32 mouse cellular contexts compared by ENCODE assay signal in genomic region chr19:25598626-25599025, GRCm38 (mm10). TPM values are rescaled to one million over a fixed set of nuclear protein-coding genes. Genes with fewer than 3 reads are reported as not detected.
DNase-seq lines count a peak whose midpoint lies in the region; ATAC-seq and TF ChIP-seq lines count a peak whose summit lies in the region.
"Had no signal": no experiment of that assay in that cellular context is flagged by ENCODE, and none has a peak within 500 bp of the region (broad histone marks: within the 10 kb centered on the region; RNA-seq: fewer than 3 reads in every experiment).

No protein-coding gene starts in this region.

- H3K27me3 ChIP-seq in midbrain, embryonic 11.5 days (ENCODE audit: control insufficient read depth, insufficient read depth, low read length) = peaks cover 50% of the 10 kb centered on the region
- H3K27me3 ChIP-seq in midbrain, postnatal 0 days (ENCODE audit: insufficient read depth, low read length) = peaks cover 55% of the 10 kb centered on the region
- H3K27me3 ChIP-seq in forebrain, embryonic 11.5 days (ENCODE audit: control insufficient read depth, insufficient read depth, low read length) = peaks cover 28% of the 10 kb centered on the region
- H3K27me3 ChIP-seq in forebrain, embryonic 15.5 days = peaks cover 48% of the 10 kb centered on the region

- no peak overlapping the region for H3K27ac ChIP-seq in midbrain, embryonic 11.5 days (ENCODE audit: low read depth, low read length)
- H3K27ac ChIP-seq in midbrain, postnatal 0 days (ENCODE audit: low read depth, low read length) = no peak overlapping the region
- H3K27ac ChIP-seq in forebrain, embryonic 11.5 days (ENCODE audit: low read depth, low read length) = peak overlapping the region; percentile 62
- no peak overlapping the region for H3K27ac ChIP-seq in forebrain, embryonic 15.5 days (replicated peaks)
- H3K27ac ChIP-seq: heart, embryonic 15.5 days; hindbrain, embryonic 12.5 days; hindbrain, postnatal 0 days; intestine, embryonic 15.5 days; limb, embryonic 10.5 days; limb, embryonic 15.5 days; liver, embryonic 13.5 days; macrophage; midbrain, embryonic 13.5 days; neural tube, embryonic 12.5 days had no signal

- H3K9me3 ChIP-seq in midbrain, embryonic 11.5 days (ENCODE audit: control insufficient read depth, low read length) = no peaks in the 10 kb centered on the region
- H3K9me3 ChIP-seq in midbrain, postnatal 0 days (ENCODE audit: low read length) = no peaks in the 10 kb centered on the region
- no peaks in the 10 kb centered on the region for H3K9me3 ChIP-seq in forebrain, embryonic 11.5 days (ENCODE audit: control insufficient read depth, low read length)
- no peaks in the 10 kb centered on the region for H3K9me3 ChIP-seq in forebrain, embryonic 15.5 days
- H3K9me3 ChIP-seq: heart, embryonic 15.5 days; hindbrain, embryonic 12.5 days; intestine, embryonic 15.5 days; limb, embryonic 10.5 days; limb, embryonic 15.5 days; liver, embryonic 13.5 days; midbrain, embryonic 13.5 days; neural tube, embryonic 12.5 days had no signal

- no peak overlapping the region for H3K4me2 ChIP-seq in midbrain, embryonic 11.5 days
- no peak overlapping the region for H3K4me2 ChIP-seq in midbrain, postnatal 0 days (ENCODE audit: low read depth, low read length, poor library complexity, severe bottlenecking)
- no peak overlapping the region for H3K4me2 ChIP-seq in forebrain, embryonic 11.5 days (ENCODE audit: low read depth, low read length, severe bottlenecking)
- H3K4me2 ChIP-seq in forebrain, embryonic 15.5 days (replicated peaks) = no peak overlapping the region
- H3K4me2 ChIP-seq: heart, embryonic 15.5 days; hindbrain, embryonic 12.5 days; intestine, embryonic 15.5 days; limb, embryonic 15.5 days; liver, embryonic 13.5 days; midbrain, embryonic 13.5 days; neural tube, embryonic 12.5 days had no signal

- H3K4me1 ChIP-seq in midbrain, embryonic 11.5 days (ENCODE audit: control insufficient read depth, insufficient read depth, low read length) = 0 out of 2 replicates have a peak, but pooled peaks cover 2% of the 10 kb centered on the region
- H3K4me1 ChIP-seq in midbrain, postnatal 0 days (ENCODE audit: insufficient read depth, low read length) = no peaks in the 10 kb centered on the region
- 0 out of 2 replicates have a peak, but pooled peaks cover 3% of the 10 kb centered on the region for H3K4me1 ChIP-seq in forebrain, embryonic 11.5 days (replicated peaks; ENCODE audit: control insufficient read depth, insufficient read depth, low read length)
- H3K4me1 ChIP-seq in forebrain, embryonic 15.5 days = peaks cover 12% of the 10 kb centered on the region; the same call in 1 of the 2 replicates
- H3K4me1 ChIP-seq: heart, embryonic 15.5 days; hindbrain, embryonic 12.5 days; intestine, embryonic 15.5 days; liver, embryonic 13.5 days; neural tube, embryonic 12.5 days had no signal

- DNase-seq in midbrain, embryonic 11.5 days (ENCODE audit: low spot score, missing footprints) = peak; percentile 84
- DNase-seq in midbrain, postnatal 0 days (ENCODE audit: low spot score) = no peak
- no peak for DNase-seq in forebrain, embryonic 11.5 days (ENCODE audit: low spot score)
- DNase-seq in right cerebral cortex, adult 2 months (ENCODE audit: low spot score in 2 of 2) = no peak
- DNase-seq in lung, postnatal 10 days = no peak
- no peak for DNase-seq in gastrocnemius, postnatal 10 days
- DNase-seq: adrenal gland, postnatal 14 days; cerebellum, adult 11-12 months; cerebellum, adult 9-11 months; gastrocnemius, postnatal 14 days; kidney, adult 2 months; kidney, postnatal 36 days; liver, embryonic 13.5 days; lung, adult 18-20 months; right cerebral cortex, postnatal 14 days; thymus, postnatal 4 days had no signal

- H3K36me3 ChIP-seq in midbrain, embryonic 11.5 days (ENCODE audit: control insufficient read depth, insufficient read depth, low read length) = no peaks in the 10 kb centered on the region
- no peaks in the 10 kb centered on the region for H3K36me3 ChIP-seq in midbrain, postnatal 0 days (ENCODE audit: insufficient read depth, low read length)
- no peaks in the 10 kb centered on the region for H3K36me3 ChIP-seq in forebrain, embryonic 11.5 days (ENCODE audit: control insufficient read depth, insufficient read depth, low read length)
- no peaks in the 10 kb centered on the region for H3K36me3 ChIP-seq in forebrain, embryonic 15.5 days
- H3K36me3 ChIP-seq: heart, embryonic 15.5 days; hindbrain, embryonic 12.5 days; intestine, embryonic 15.5 days; limb, embryonic 10.5 days; limb, embryonic 15.5 days; liver, embryonic 13.5 days; midbrain, embryonic 13.5 days; neural tube, embryonic 12.5 days had no signal

- no peak for ATAC-seq in midbrain, embryonic 11.5 days (ENCODE audit: low FRiP score)
- ATAC-seq in midbrain, postnatal 0 days (ENCODE audit: low FRiP score) = no peak
- ATAC-seq in forebrain, embryonic 11.5 days (replicated peaks; ENCODE audit: low FRiP score) = peak; percentile 88
- peak; percentile 73 for ATAC-seq in forebrain, embryonic 15.5 days (replicated peaks)
- ATAC-seq: CD4-positive, CD25-positive, alpha-beta regulatory T cell, adult 4 months; hindbrain, postnatal 0 days; intestine, embryonic 15.5 days; lung, postnatal 0 days; midbrain, embryonic 13.5 days had no signal

- WGBS in midbrain, embryonic 11.5 days = 3% methylated on average over 4 of the region's 4 CpGs
- 4% methylated on average over 4 of the region's 4 CpGs for WGBS in midbrain, postnatal 0 days
- WGBS in forebrain, embryonic 11.5 days = 0% methylated on average over 4 of the region's 4 CpGs
- under 1% methylated on average over 4 of the region's 4 CpGs for WGBS in forebrain, embryonic 15.5 days

- no peak overlapping the region for H3K9ac ChIP-seq in midbrain, embryonic 11.5 days (ENCODE audit: low read length)
- no peak overlapping the region for H3K9ac ChIP-seq in midbrain, postnatal 0 days (replicated peaks; ENCODE audit: low read length, poor library complexity, severe bottlenecking)
- no peak overlapping the region for H3K9ac ChIP-seq in forebrain, embryonic 11.5 days (ENCODE audit: low read length)
- no peak overlapping the region for H3K9ac ChIP-seq in forebrain, embryonic 15.5 days (replicated peaks)
- H3K9ac ChIP-seq: heart, embryonic 15.5 days; hindbrain, embryonic 12.5 days; intestine, embryonic 15.5 days; limb, embryonic 15.5 days; liver, embryonic 13.5 days; midbrain, embryonic 13.5 days; neural tube, embryonic 12.5 days had no signal

- no peak overlapping the region for H3K4me3 ChIP-seq in midbrain, embryonic 11.5 days (ENCODE audit: low read depth, low read length)
- no peak overlapping the region for H3K4me3 ChIP-seq in midbrain, postnatal 0 days (ENCODE audit: low read depth, low read length)
- H3K4me3 ChIP-seq in forebrain, embryonic 11.5 days (ENCODE audit: low read depth, low read length) = no peak overlapping the region
- no peak overlapping the region for H3K4me3 ChIP-seq in forebrain, embryonic 15.5 days
- H3K4me3 ChIP-seq: heart, embryonic 15.5 days; hindbrain, embryonic 12.5 days; intestine, embryonic 15.5 days; limb, embryonic 10.5 days; limb, embryonic 15.5 days; liver, embryonic 13.5 days; midbrain, embryonic 13.5 days; neural tube, embryonic 12.5 days had no signal

- TF ChIP-seq CTCF in midbrain, postnatal 0 days (IDR thresholded peaks at IDR 0.05) = no peak

RNA-seq across cellular contexts. Expression of gene Dmrt3, which starts 11.5 kb away (rescaled TPM):
- 0.43 and 1.3 TPM in 2 replicates for polyA plus RNA-seq in midbrain, embryonic 11.5 days (2014; fragmentation: Nextera tagmentation; extraction: Ambion mirVana)
- total RNA-seq in midbrain, postnatal 0 days (2014; rRNA removed) = 0.93 TPM in 1 of 2 replicates, not detected in the other
- polyA plus RNA-seq in midbrain, postnatal 0 days (2015; fragmentation: Nextera tagmentation; extraction: Ambion mirVana) = 0.06 TPM in 1 of 2 replicates, not detected in the other
- 21.8 and 23.8 TPM in 2 replicates for polyA plus RNA-seq in forebrain, embryonic 11.5 days (2014; fragmentation: Nextera tagmentation; extraction: Ambion mirVana)
- polyA plus RNA-seq in forebrain, embryonic 15.5 days (2015; fragmentation: Nextera tagmentation; extraction: Ambion mirVana) = 3.1 and 5.5 TPM in 2 replicates
- total RNA-seq in gastrocnemius, postnatal 10 days (2021) = not detected
- total RNA-seq: adrenal gland, postnatal 14 days; common myeloid progenitor, adult 5-6 weeks; gastrocnemius, postnatal 14 days; granulocyte monocyte progenitor cell, adult 5-6 weeks; heart, postnatal 25 days had no signal
- polyA plus RNA-seq: CD4-positive, CD25-positive, alpha-beta regulatory T cell, adult 4 months; kidney, adult 2 months; kidney, embryonic 16.5 days; liver, embryonic 13.5 days; macrophage had no signal

Comparison
In these comparisons a context has a peak if more than half of its experiments do, and no peak if none do; other contexts are left out.
1. ATAC-seq: peak in forebrain, embryonic 11.5 days (single experiment) and forebrain, embryonic 15.5 days (single experiment); none in midbrain, embryonic 11.5 days (single experiment) and midbrain, postnatal 0 days (single experiment).